Mouse (Mus musculus): Measurements from ENCODE around the gene Mapkapk3. TPM values are rescaled to one million over a fixed set of nuclear protein-coding genes. Genes with fewer than 3 reads are reported as not detected.
"Not testable (repeated sequence)": the region's sequence is repeated elsewhere in the genome, so short reads cannot be mapped to it uniquely, and the experiment has no call there.

The Mapkapk3 gene
- total RNA-seq, 2 experiments from 2014 or later, result 105 to 174 TPM

- ATAC-seq (ENCODE audit: poor library complexity, severe bottlenecking), result no peak
These were observed 18.2 kb upstream of the Mapkapk3 start for GRCm38 (mm10) chr9:107307886-107308285.

GRCm38 (mm10) chr9:107307099-107307872, 17.6 kb upstream of the Mapkapk3 start:
- 0 out of 2 replicates have a peak, but pooled peaks have one; percentile 19 for ATAC-seq (ENCODE audit: poor library complexity, severe bottlenecking)

- not testable (repeated sequence) for ATAC-seq (ENCODE audit: poor library complexity, severe bottlenecking)
These were observed 17.0 kb upstream of the Mapkapk3 start for GRCm38 (mm10) chr9:107306673-107307072.

- 0 out of 2 replicates have a peak, but pooled peaks have one; percentile 18 for ATAC-seq (ENCODE audit: poor library complexity, severe bottlenecking)
These were observed 16.2 kb upstream of the Mapkapk3 start for GRCm38 (mm10) chr9:107305601-107306542.

- no peak for ATAC-seq (ENCODE audit: poor library complexity, severe bottlenecking)
These were observed 15.3 kb upstream of the Mapkapk3 start for GRCm38 (mm10) chr9:107305012-107305411.

DNA sequence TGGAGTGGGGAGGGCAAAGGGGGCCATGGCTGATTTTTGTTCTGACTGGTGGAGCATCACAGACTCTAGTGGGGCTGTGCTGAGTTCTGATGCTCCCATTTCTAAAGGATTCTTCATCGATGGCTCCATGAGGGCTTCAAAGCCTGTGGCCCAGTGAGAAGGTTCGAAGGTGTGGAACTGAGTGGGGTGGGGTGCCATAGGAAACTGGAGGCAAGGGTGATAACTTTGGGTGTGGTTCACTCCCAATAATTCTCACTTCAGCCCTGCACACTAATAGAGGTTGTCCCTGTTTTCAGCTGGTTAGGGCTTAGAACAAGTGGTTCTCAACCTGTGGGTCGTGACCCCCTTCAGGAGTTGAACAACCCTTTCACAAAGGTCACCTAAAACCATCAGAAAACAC, 14.7 kb upstream of the Mapkapk3 start:
- no peak for ATAC-seq (ENCODE audit: poor library complexity, severe bottlenecking)

GRCm38 (mm10) chr9:107303900-107304299, 14.2 kb upstream of the Mapkapk3 start:
- ATAC-seq (ENCODE audit: poor library complexity, severe bottlenecking), result no peak

GRCm38 (mm10) chr9:107303121-107303820, 13.6 kb upstream of the Mapkapk3 start:
- peak; percentile 28 for ATAC-seq (ENCODE audit: poor library complexity, severe bottlenecking)

DNA sequence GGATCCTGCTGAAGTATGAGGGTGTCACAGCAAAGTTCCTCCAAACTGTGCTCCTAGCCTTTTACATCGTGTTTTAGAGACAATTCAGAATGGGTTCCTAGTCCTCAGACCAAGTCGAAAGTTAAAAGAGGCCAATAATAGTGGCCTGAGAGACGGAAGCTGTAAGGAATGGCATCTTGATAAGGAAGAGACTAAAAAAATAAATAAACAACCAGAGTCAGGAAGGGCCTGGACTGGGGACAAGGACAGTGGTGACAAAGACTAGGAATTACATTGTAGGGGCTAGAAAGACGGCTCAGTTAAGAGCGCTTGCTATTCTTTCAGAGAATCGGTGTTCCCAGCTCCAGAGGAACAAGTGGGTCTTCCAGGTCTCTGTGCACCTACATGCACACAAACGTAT, 12.9 kb upstream of the Mapkapk3 start:
- no peak for ATAC-seq (ENCODE audit: poor library complexity, severe bottlenecking)

- ATAC-seq (ENCODE audit: poor library complexity, severe bottlenecking), result no peak
These were observed 12.1 kb upstream of the Mapkapk3 start for GRCm38 (mm10) chr9:107301554-107302331.

GRCm38 (mm10) chr9:107300224-107300973, 10.7 kb upstream of the Mapkapk3 start:
- ATAC-seq (ENCODE audit: poor library complexity, severe bottlenecking), result no peak

- no peak for ATAC-seq (ENCODE audit: poor library complexity, severe bottlenecking)
These were observed 10.1 kb upstream of the Mapkapk3 start for GRCm38 (mm10) chr9:107299783-107300182.

DNA sequence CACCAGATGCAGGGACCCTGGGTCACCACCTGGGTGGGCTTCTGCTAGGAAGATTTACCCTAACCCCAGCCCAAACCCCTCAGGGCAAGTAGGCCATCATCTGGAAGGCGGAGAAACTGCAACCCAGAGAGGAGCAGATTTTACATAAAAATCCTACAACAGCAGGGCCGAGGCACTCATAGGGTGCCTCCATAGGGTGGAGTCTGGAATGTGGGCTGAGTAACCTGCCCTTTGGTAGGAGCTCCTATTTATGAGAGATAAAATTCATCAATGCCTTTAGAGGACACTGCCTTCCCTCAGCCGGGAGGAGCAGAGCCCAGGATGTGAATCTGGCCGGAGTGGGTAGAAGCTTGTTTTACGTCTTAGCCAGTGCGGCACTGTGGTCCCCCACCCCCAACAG, 9.2 kb upstream of the Mapkapk3 start:
- ATAC-seq (ENCODE audit: poor library complexity, severe bottlenecking), result no peak

DNA sequence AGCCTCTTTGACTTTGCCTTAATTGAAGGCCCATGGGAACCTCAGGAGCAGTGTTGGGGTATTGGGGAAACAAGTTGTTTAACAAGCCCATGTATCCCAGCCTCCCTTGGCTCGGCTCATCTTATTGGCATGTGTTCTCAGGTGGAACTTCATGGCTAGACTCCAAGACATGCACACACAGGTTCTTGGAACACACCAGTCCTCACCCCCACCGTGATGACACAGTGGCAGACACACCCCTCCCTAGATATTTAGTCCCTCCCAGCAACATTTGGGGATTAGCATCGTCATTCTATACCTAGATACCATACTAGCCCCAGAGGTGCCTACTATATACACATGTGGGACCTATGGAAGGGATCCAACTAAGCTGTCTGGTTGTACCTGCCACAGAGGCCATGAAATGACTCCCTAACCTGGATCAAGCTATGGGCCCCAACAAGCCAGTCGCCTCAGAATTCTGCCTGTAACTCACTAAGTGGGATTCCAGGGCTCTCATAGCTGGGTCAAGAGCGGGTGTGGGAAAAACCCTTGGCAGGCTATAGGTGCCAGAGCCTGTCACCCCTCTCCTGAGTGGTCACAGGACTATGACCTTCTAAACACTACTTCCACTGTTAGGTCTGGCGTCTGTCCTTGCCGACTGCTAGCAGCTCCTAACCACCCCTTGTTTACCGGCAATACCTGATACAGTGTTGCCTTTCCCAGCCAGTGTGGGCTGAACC, 8.5 kb upstream of the Mapkapk3 start:
- no peak for ATAC-seq (ENCODE audit: poor library complexity, severe bottlenecking)

- no peak for ATAC-seq (ENCODE audit: poor library complexity, severe bottlenecking)
These were observed 8.0 kb upstream of the Mapkapk3 start for GRCm38 (mm10) chr9:107297658-107298057.

GRCm38 (mm10) chr9:107297059-107297458, 7.4 kb upstream of the Mapkapk3 start:
- 0 out of 2 replicates have a peak, but pooled peaks have one; percentile 0 for ATAC-seq (ENCODE audit: poor library complexity, severe bottlenecking)

- ATAC-seq (ENCODE audit: poor library complexity, severe bottlenecking), result peak; percentile 82
These were observed 6.9 kb upstream of the Mapkapk3 start for GRCm38 (mm10) chr9:107296501-107296965.

GRCm38 (mm10) chr9:107296041-107296440, 6.4 kb upstream of the Mapkapk3 start:
- peak; percentile 16 for ATAC-seq (ENCODE audit: poor library complexity, severe bottlenecking)

GRCm38 (mm10) chr9:107296016-107296040, 6.2 kb upstream of the Mapkapk3 start, which contains the start of gene Cish:
Gene Cish, plus strand, starts transcription at chr9:107296026.
- no peak for ATAC-seq (ENCODE audit: poor library complexity, severe bottlenecking)

Measured in megakaryocyte, adult 5-6 weeks (primary cell).